Mouse (Mus musculus) heart, postnatal 10 days (tissue): ENCODE results near the gene Grin1. TPM values are rescaled to one million over a fixed set of nuclear protein-coding genes. Genes with fewer than 3 reads are reported as not detected.
A peak's percentile ranks its signal among the peaks of the same experiment; 100 is the strongest.
"Not testable (repeated sequence)": the region's sequence is repeated elsewhere in the genome, so short reads cannot be mapped to it uniquely, and the experiment has no call there.

Source experiments
- DNase-seq, 2 experiments: peaks; one replicate each; pipeline ENCODE4 v3.0.0; 2021
- intact Hi-C: fragments of 180-260 bp; cut with DNase I; formaldehyde crosslinking; loops from one replicate; pipeline ENCODE4 v1.15.1; 2025
- total RNA-seq, 2 experiments: library from RNA; stranded (reverse); gene quantifications; 2 replicates each; pipeline ENCODE4 v1.2.3; 2021

The Grin1 gene
- total RNA-seq, 2 experiments from 2014 or later = not detected

- DNase-seq = peak; percentile 96
- intact Hi-C loops = no loop called here
These were observed 56.7 kb downstream of the Grin1 start, which contains the start of gene Tprn for GRCm38 (mm10) chr2:25262291-25262767. Gene Tprn, plus strand, starts transcription at chr2:25262618.

- intact Hi-C loops = no loop called here
- no peak for DNase-seq
These were observed 57.1 kb downstream of the Grin1 start for GRCm38 (mm10) chr2:25261870-25262269.

- intact Hi-C loops = loop anchor here (5.0 kb wide), 2 partner anchors 73 to 157 kb away; partner anchors contain the start of gene Man1b1
- DNase-seq = no peak
These were observed 60.1 kb downstream of the Grin1 start for GRCm38 (mm10) chr2:25258887-25259286.

DNA sequence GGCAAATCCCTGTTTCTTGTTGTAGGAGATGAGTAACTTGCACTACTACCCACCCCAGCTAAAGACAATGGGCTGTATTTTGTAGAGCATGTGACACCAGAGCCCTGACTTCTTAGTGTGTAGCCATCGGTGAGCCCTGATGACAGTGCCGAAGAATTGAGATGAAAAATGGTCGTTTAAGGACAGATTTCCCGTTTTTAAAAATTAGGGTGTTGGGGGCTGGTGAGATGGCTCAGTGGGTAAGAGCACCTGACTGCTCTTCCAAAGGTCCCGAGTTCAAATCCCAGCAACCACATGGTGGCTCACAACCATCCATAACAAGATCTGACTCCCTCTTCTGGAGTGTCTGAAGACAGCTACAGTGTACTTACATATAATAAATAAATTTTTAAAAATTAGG, 61.7 kb downstream of the Grin1 start:
- not testable (repeated sequence) for DNase-seq
- intact Hi-C loops = loop anchor here (5.0 kb wide), 2 partner anchors 75 to 155 kb away; partner anchors contain the start of gene Man1b1

DNA sequence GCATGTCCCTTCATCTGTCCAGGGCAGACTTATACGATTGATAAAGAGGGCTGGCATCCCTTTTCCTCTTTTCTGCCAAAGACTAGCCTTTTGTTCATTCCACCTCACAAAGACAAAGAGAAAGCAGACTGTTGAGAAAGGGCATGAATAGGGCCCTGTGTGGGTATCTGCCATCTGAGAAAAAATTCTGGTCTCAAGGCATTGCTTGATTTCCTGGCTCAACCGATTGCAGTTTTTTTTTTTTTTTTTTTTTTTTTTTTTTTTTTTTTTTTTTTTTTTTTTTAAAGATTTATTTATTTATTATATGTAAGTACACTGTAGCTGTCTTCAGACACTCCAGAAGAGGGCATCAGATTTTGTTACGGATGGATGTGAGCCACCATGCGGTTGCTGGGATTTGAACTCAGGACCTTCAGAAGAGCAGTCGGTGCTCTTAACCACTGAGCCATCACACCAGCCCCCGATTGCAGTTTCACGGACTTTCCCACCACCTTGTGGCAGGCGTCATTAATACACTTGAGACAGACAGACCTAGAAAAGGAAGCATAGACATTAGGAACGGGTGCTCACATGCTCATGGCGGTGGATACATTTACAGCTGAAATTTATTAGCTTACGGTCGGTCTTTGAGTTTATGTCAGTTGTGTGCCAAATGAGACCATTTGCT, 62.4 kb downstream of the Grin1 start:
- intact Hi-C loops = loop anchor here (1.0 to 5.0 kb wide), 3 partner anchors 28 to 154 kb away; partner anchors contain the start of gene Man1b1
- peak; percentile 49 to 70 for DNase-seq

DNA sequence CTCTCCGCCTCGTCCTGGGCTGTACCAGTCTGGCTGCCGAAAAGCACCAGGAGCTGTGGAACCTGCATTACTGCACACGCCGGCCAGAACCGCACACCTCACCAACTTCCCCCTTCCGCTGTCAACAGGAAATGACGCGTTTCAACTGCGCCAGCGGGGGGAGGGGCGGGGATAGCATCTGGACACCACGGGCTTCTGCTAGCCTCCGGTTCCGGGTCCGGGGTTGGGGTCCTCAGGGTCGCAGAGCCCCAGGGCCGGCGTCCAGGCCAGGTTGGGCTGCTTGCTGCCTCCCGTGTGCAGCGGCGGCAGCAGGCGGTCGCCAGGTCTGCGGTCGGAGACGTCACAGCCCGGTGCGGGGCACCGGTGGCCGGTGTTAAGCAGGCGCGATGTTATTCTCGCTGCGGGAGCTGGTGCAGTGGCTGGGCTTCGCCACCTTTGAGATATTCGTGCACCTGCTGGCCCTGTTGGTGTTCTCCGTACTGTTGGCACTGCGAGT, 63.7 kb downstream of the Grin1 start, which contains the start of gene Tmem203:
Tmem203 (plus strand) TSS at position 156 of the 496 bp plus-strand sequence.
- peak; percentile 88 to 93 for DNase-seq
- intact Hi-C loops = loop anchor here (1.0 to 5.0 kb wide), 4 partner anchors 21 to 153 kb away; partner anchors contain the start of gene Man1b1

GRCm38 (mm10) chr2:25252331-25252730, 66.7 kb downstream of the Grin1 start:
- intact Hi-C loops = no loop called here

DNA sequence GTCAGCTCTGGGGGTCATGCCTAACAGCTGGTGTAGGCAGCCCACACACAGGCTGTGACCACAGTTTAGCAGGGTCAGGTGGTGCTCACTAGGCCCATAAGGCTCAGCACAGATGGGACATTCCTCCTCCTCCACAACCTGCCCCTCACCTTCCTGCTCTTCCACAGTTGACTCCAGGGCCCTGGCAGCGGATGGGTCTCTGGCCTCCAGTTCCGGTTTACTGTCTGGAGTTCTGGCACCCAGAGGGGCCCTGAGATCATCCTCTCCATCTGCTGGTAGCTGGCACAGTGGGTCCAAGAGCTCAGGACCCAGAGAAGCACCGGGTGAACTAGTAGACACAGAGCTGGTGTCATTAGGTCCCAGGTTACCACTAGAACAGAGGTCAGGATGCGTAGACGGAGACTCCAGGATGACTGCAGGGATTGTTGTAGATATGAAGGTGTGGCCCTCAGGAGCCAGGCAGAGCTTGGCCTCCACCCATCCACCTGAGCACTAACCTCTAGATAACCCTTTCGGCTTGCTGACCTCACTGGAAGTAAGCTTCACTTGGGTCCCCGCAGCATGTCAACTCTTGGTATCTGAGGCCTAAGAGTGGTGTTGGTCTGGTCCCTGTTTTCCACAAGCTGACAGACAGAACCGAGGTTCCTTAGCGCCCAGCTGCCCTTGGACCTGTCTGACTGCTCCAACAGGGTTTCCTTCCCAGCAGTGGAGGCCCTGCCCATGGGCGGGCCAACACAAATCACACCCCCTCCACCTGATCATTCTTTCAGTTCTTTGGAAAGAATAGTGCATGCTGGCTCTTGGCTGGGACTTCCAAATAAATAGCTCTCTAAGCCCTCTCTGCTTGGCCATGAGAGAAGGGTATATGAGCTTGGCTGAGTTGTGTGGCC, 72.6 kb downstream of the Grin1 start, which contains the start of gene AL732309.1:
AL732309.1 (minus strand) TSS at position 681 of the 890 bp plus-strand sequence.
- intact Hi-C loops = no loop called here
- DNase-seq = no peak

More at GRCm38 (mm10) chr2:25252331-25252730, 66.7 kb downstream of the Grin1 start:
- DNase-seq = no peak

DNA sequence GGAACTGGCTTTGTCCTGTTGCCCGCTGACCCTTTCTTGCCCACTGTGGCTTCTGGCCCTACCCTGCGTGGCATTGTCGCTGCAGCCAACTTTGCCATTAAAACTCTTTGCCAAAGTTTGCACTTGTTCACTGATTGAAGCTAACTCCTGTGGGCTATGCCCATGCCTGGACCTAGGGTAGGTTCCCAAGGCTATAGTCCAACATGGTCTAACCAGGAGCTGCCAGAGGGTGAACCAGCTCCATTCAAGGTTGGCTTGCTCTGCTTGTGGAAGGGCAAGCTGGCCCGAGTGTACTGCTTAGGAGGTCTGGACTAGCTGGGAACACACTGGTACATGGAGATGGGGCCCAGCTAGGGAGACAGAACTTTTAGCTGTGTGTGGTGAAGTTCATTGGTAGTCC, 74.8 kb downstream of the Grin1 start:
- DNase-seq = no peak
- intact Hi-C loops = no loop called here

- intact Hi-C loops = no loop called here
- no peak for DNase-seq
These were observed 75.6 kb downstream of the Grin1 start for GRCm38 (mm10) chr2:25243342-25243741.

DNA sequence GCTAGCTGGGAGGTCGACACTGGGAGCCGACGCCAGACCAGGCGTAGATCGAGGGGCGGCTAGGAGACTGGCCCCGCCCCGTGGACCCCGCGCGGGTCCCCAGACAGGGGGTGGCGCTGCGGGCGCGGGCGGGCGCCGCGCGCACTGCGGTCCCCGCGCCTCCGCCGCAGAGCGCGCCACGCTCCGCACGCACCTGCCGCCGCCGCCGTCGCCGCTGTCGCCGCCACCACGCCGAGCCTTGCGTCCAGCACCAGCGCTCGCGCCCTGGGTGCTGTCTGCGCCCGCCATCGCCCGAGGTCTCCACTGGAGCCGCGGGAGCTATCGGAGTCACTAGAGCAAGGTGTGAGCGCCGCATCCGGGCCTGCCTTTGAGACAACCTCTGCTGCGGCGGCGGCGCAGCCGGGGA, 76.9 kb downstream of the Grin1 start, which contains the start of the genes Rnf208 and Cysrt1:
Rnf208 (plus strand) TSS at position 155 of the 406 bp plus-strand sequence.
Cysrt1 (minus strand) TSS at position 352 of the 406 bp plus-strand sequence.
- DNase-seq = no peak
- intact Hi-C loops = no loop called here

DNA sequence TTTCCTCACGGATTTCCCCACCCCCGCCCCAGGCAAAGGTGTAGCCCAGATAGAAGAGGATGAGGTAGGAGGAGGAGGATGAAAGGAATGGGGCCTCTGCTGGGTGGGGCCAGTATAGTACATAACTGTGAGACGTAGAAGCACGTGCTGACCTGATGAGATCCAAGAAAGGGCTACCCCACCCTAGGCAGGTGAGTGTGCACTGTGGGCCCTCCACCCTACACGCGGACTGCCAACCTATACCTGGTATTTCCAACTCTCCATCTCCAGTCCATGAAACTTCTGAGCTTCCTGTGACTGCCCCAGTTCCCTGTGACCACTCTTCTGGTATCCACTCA, 77.6 kb downstream of the Grin1 start:
- no peak for DNase-seq
- intact Hi-C loops = no loop called here

Other genes with a start within 250 kb of the Grin1 start
- gene Entpd8, start 238.9 kb downstream of the Grin1 start, total RNA-seq = not detected
- gene Noxa1, start 224.0 kb downstream of the Grin1 start, total RNA-seq = not detected
- gene Nrarp, start 138.4 kb downstream of the Grin1 start, total RNA-seq = 10 to 100 TPM; 23.9 to 25.1 TPM
- 1 to 10 TPM; 5.6 to 6.5 TPM for gene Tor4a, start 122.3 kb downstream of the Grin1 start, total RNA-seq
- gene Nelfb, start 107.7 kb downstream of the Grin1 start, total RNA-seq = 10 to 100 TPM; 40.7 to 46.0 TPM
- not detected for gene Stpg3, start 104.5 kb downstream of the Grin1 start, total RNA-seq
- gene Fam166a, start 100.4 kb downstream of the Grin1 start, total RNA-seq = not detected
- gene Tubb4b, start 94.5 kb downstream of the Grin1 start, total RNA-seq = 100 to 1,000 TPM; 258 to 286 TPM
- not detected for gene Slc34a3, start 84.8 kb downstream of the Grin1 start, total RNA-seq
- not detected for gene Rnf224, start 82.4 kb downstream of the Grin1 start, total RNA-seq
- gene Rnf208, start 76.9 kb downstream of the Grin1 start, total RNA-seq = 1 to 10 TPM; 1.3 TPM
- gene Cysrt1, start 76.7 kb downstream of the Grin1 start, total RNA-seq = not detected
- gene AL732309.1, start 72.3 kb downstream of the Grin1 start, total RNA-seq = 1 to 10 TPM; 1.4 to 1.7 TPM
- 10 to 100 TPM; 16.4 to 18.2 TPM for gene Tmem203, start 63.7 kb downstream of the Grin1 start, total RNA-seq
- 1 to 10 TPM; 5.0 to 7.5 TPM for gene Tprn, start 56.6 kb downstream of the Grin1 start, total RNA-seq
- gene Ssna1, start 46.7 kb downstream of the Grin1 start, total RNA-seq = 10 to 100 TPM; 49.4 to 55.2 TPM
- 10 to 100 TPM; 48.6 to 54.0 TPM for gene Anapc2, start 46.7 kb downstream of the Grin1 start, total RNA-seq
- gene Tmem210, start 31.0 kb downstream of the Grin1 start, total RNA-seq = not detected
- gene Lrrc26, start 29.3 kb downstream of the Grin1 start, total RNA-seq = not detected
- gene Man1b1, start 13.2 kb upstream of the Grin1 start, total RNA-seq = 10 to 100 TPM; 28.2 TPM
- 1 to 10 TPM; 3.6 to 3.8 TPM for gene Dpp7, start 37.2 kb upstream of the Grin1 start, total RNA-seq
- 1 to 10 TPM; 7.1 to 9.4 TPM for gene Uap1l1, start 46.5 kb upstream of the Grin1 start, total RNA-seq
- gene Sapcd2, start 53.1 kb upstream of the Grin1 start, total RNA-seq = 1 to 10 TPM; 2.8 to 4.7 TPM
- 10 to 100 TPM; 14.9 to 17.2 TPM for gene Entpd2, start 76.7 kb upstream of the Grin1 start, total RNA-seq
- gene Npdc1, start 80.2 kb upstream of the Grin1 start, total RNA-seq = 10 to 100 TPM; 37.9 to 39.7 TPM
- gene Fut7, start 104.1 kb upstream of the Grin1 start, total RNA-seq = under 1 TPM in 1 of 2 experiments, not detected in 1; 0.12 TPM
- 10 to 100 TPM; 21.2 to 21.9 TPM for gene Abca2, start 109.5 kb upstream of the Grin1 start, total RNA-seq
- gene Clic3, start 137.7 kb upstream of the Grin1 start, total RNA-seq = 1 to 10 TPM; 3.3 to 3.7 TPM
- gene Paxx, start 141.9 kb upstream of the Grin1 start, total RNA-seq = 10 to 100 TPM; 33.3 to 39.5 TPM
- gene Ptgds, start 150.9 kb upstream of the Grin1 start, total RNA-seq = 100 to 1,000 TPM in 1 of 2 experiments, 10 to 100 TPM in 1; 75.1 to 110 TPM
- not detected for gene Lcn12, start 174.7 kb upstream of the Grin1 start, total RNA-seq
- gene Fbxw5, start 181.6 kb upstream of the Grin1 start, total RNA-seq = 10 to 100 TPM; 93.1 to 93.4 TPM
- under 1 TPM; 0.52 to 0.53 TPM for gene C8g, start 182.5 kb upstream of the Grin1 start, total RNA-seq
- gene Traf2, start 227.8 kb upstream of the Grin1 start, total RNA-seq = 10 to 100 TPM; 16.1 to 18.3 TPM
- gene Edf1, start 238.7 kb upstream of the Grin1 start, total RNA-seq = 100 to 1,000 TPM; 188 to 189 TPM